Mouse (Mus musculus): ENCODE results near the gene Slc44a4. TPM values are rescaled to one million over a fixed set of nuclear protein-coding genes. Genes with fewer than 3 reads are reported as not detected.
"Not testable (repeated sequence)": the region's sequence is repeated elsewhere in the genome, so short reads cannot be mapped to it uniquely, and the experiment has no call there.

The Slc44a4 gene
- polyA plus RNA-seq, 1 experiment from 2014 or later: not detected

GRCm38 (mm10) chr17:34901948-34902347, 12.3 kb upstream of the Slc44a4 start:
- not testable (repeated sequence) for H3K9me3 ChIP-seq; H3K4me2 ChIP-seq (replicated peaks); H3K27ac ChIP-seq; H3K9ac ChIP-seq; H3K4me3 ChIP-seq; H3K27me3 ChIP-seq; ATAC-seq (ENCODE audit: low FRiP score, low read depth)
- Histone ChIP-seq H3K4me1 (peaks cover 20% of the 10 kb centered on the region), H3K36me3 (peaks cover 58% of the 10 kb centered on the region)
- 84% methylated on average over 10 of the region's 10 CpGs for WGBS

GRCm38 (mm10) chr17:34902895-34903294, 11.4 kb upstream of the Slc44a4 start:
- H3K36me3 ChIP-seq: peaks cover 67% of the 10 kb centered on the region
- WGBS: 95% methylated on average over 9 of the region's 9 CpGs

GRCm38 (mm10) chr17:34910982-34911381, 3.3 kb upstream of the Slc44a4 start:
- Histone ChIP-seq H3K27me3 (no peaks in the 10 kb centered on the region), H3K4me1 (peaks cover 17% of the 10 kb centered on the region), H3K9ac (no peak overlapping the region), H3K27ac (no peak overlapping the region), H3K9me3 (no peaks in the 10 kb centered on the region), H3K36me3 (peaks cover 82% of the 10 kb centered on the region), H3K4me2 (replicated peaks) (no peak overlapping the region), H3K4me3 (no peak overlapping the region)
- ATAC-seq (ENCODE audit: low FRiP score, low read depth): no peak
- WGBS: 90% methylated on average over 10 of the region's 10 CpGs

More at GRCm38 (mm10) chr17:34902895-34903294, 11.4 kb upstream of the Slc44a4 start:
- Histone ChIP-seq H3K9me3 (no peaks in the 10 kb centered on the region), H3K4me3 (no peak overlapping the region), H3K27ac (no peak overlapping the region), H3K9ac (no peak overlapping the region), H3K27me3 (no peaks in the 10 kb centered on the region), H3K4me2 (replicated peaks) (no peak overlapping the region), H3K4me1 (peaks cover 13% of the 10 kb centered on the region)
- ATAC-seq (ENCODE audit: low FRiP score, low read depth): no peak

DNA sequence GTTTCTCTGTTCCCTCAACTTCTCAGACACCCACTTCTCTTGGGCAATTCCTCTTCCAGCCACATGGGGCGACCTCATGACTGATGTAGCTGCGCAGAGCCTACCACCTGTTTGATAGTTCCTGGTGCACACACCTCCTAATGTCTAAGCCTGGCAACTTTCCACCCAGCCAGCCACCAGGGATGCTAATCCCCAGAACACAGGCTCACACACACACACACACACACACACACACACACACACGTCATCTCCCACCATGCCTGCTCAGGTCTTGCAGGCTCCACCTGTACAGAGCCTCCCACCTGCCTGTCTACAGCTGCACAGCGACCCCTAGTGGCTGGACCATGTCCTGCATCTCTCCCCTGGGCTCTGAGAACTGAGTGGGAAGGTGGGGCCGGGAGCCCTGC, 2.3 kb upstream of the Slc44a4 start:
- Histone ChIP-seq H3K4me2 (replicated peaks) (no peak overlapping the region), H3K9me3 (no peaks in the 10 kb centered on the region), H3K27me3 (no peaks in the 10 kb centered on the region), H3K9ac (no peak overlapping the region), H3K4me3 (no peak overlapping the region), H3K4me1 (peaks cover 17% of the 10 kb centered on the region), H3K36me3 (peaks cover 73% of the 10 kb centered on the region), H3K27ac (no peak overlapping the region)
- peak; percentile 60; the same call in 1 of the 2 replicates for ATAC-seq (ENCODE audit: low FRiP score, low read depth)
- WGBS: 46% methylated on average over 5 of the region's 5 CpGs

- no peaks in the 10 kb centered on the region for H3K9me3 ChIP-seq
- H3K27ac ChIP-seq: no peak overlapping the region
Measured at GRCm38 (mm10) chr17:34915410-34915831, 1.2 kb downstream of the Slc44a4 start.

DNA sequence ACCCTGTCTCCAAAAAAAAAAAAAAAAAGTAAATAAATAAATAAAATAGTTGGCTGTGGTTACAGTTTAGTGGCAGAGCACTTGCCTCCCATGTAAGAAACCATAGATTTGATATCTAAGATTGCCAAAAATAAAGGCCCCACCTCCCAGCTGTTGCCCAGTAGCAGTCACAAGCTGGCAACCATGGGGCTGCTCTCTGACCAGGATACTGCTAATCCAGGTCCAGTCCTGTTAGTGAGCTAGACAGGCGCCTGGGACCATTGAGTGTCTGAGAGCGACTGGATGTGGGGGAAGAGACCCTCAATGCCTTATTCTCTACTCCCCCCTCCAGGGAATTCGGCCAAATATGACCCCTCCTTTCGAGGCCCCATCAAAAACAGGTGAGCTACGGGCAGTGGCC, 2.0 kb downstream of the Slc44a4 start:
- H3K4me1 ChIP-seq: peaks cover 17% of the 10 kb centered on the region
- H3K36me3 ChIP-seq: peaks cover 29% of the 10 kb centered on the region
- H3K4me3 ChIP-seq: no peak overlapping the region
- no peak overlapping the region for H3K27ac ChIP-seq
- no peak overlapping the region for H3K9ac ChIP-seq
- WGBS: 82% methylated on average over 5 of the region's 5 CpGs
- H3K27me3 ChIP-seq: no peaks in the 10 kb centered on the region
- no peak for ATAC-seq (ENCODE audit: low FRiP score, low read depth)
- H3K4me2 ChIP-seq (replicated peaks): no peak overlapping the region
- H3K9me3 ChIP-seq: no peaks in the 10 kb centered on the region

More at GRCm38 (mm10) chr17:34915410-34915831, 1.2 kb downstream of the Slc44a4 start:
- no peak overlapping the region for H3K4me2 ChIP-seq (replicated peaks)
- peaks cover 38% of the 10 kb centered on the region for H3K36me3 ChIP-seq
- WGBS: 14% methylated on average over 11 of the region's 11 CpGs
- ATAC-seq (ENCODE audit: low FRiP score, low read depth): peak; percentile 48; the same call in 1 of the 2 replicates
- H3K4me1 ChIP-seq: peaks cover 17% of the 10 kb centered on the region
- peak overlapping the region; percentile 39; the same call in 1 of the 2 replicates for H3K9ac ChIP-seq
- no peak overlapping the region for H3K4me3 ChIP-seq
- no peaks in the 10 kb centered on the region for H3K27me3 ChIP-seq

DNA sequence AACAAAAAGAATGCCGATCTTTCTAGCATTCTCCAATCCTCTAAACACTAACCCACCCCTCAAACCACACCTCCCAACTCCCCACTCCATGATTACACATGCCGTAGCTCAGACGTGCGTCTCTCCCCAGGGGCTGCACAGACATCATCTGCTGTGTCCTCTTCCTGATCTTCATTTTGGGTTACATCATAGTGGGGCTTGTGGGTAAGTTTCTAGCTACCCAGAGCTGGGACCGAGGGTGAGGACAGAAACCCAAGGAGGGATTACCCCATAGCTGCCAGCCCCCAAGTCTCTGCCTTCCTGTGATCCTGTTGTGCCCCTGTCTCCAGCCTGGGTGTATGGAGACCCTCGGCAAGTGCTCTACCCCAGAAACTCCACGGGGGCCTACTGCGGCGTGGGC, 2.9 kb downstream of the Slc44a4 start:
- ATAC-seq (ENCODE audit: low FRiP score, low read depth): no peak
- WGBS: 80% methylated on average over 9 of the region's 9 CpGs
- Histone ChIP-seq H3K4me2 (replicated peaks) (no peak overlapping the region), H3K9me3 (no peaks in the 10 kb centered on the region), H3K9ac (no peak overlapping the region), H3K36me3 (peaks cover 20% of the 10 kb centered on the region), H3K4me1 (peaks cover 17% of the 10 kb centered on the region), H3K27me3 (no peaks in the 10 kb centered on the region), H3K27ac (no peak overlapping the region), H3K4me3 (no peak overlapping the region)

DNA sequence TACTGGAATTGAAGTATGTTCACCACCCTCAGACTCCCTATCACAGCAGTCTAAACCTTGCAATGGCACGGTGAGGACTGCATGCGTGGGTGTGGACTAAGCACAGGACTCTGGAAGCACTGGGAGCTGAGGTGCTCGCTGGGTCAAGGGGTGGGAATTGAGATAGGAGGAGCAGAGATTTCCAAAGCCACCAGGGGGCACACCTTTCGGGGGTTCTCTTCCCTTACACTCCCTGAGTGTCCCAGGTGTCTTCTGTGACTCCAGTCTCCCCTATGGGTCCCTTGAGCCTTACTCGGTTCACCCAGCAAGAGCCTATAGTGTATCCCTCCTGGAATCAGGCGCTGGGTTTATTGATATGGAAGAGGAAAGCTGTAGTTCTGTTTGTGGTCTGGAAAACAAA, 8.7 kb downstream of the Slc44a4 start:
- Histone ChIP-seq H3K36me3 (no peaks in the 10 kb centered on the region), H3K27me3 (no peaks in the 10 kb centered on the region), H3K9me3 (no peaks in the 10 kb centered on the region), H3K27ac (no peak overlapping the region), H3K9ac (no peak overlapping the region), H3K4me3 (no peak overlapping the region), H3K4me2 (replicated peaks) (no peak overlapping the region), H3K4me1 (no peaks in the 10 kb centered on the region)
- ATAC-seq (ENCODE audit: low FRiP score, low read depth): no peak
- 46% methylated on average over 6 of the region's 6 CpGs for WGBS

GRCm38 (mm10) chr17:34924258-34924657, 10.0 kb downstream of the Slc44a4 start:
- ATAC-seq (ENCODE audit: low FRiP score, low read depth): no peak
- H3K4me1 ChIP-seq: no peaks in the 10 kb centered on the region
- H3K9ac ChIP-seq: no peak overlapping the region
- 67% methylated on average over 4 of the region's 5 CpGs for WGBS
- no peak overlapping the region for H3K4me3 ChIP-seq
- no peaks in the 10 kb centered on the region for H3K27me3 ChIP-seq
- no peaks in the 10 kb centered on the region for H3K36me3 ChIP-seq
- no peak overlapping the region for H3K27ac ChIP-seq
- no peaks in the 10 kb centered on the region for H3K9me3 ChIP-seq
- H3K4me2 ChIP-seq (replicated peaks): no peak overlapping the region

GRCm38 (mm10) chr17:34927306-34928019, 13.2 kb downstream of the Slc44a4 start:
- no peak for ATAC-seq (ENCODE audit: low FRiP score, low read depth)
- Histone ChIP-seq H3K9ac (no peak overlapping the region), H3K4me3 (no peak overlapping the region), H3K4me1 (peaks cover 10% of the 10 kb centered on the region), H3K27ac (no peak overlapping the region), H3K36me3 (no peaks in the 10 kb centered on the region), H3K27me3 (no peaks in the 10 kb centered on the region), H3K4me2 (replicated peaks) (no peak overlapping the region), H3K9me3 (no peaks in the 10 kb centered on the region)
- 84% methylated on average over 18 of the region's 18 CpGs for WGBS

- Histone ChIP-seq H3K27me3 (no peaks in the 10 kb centered on the region), H3K9me3 (no peaks in the 10 kb centered on the region), H3K4me2 (replicated peaks) (no peak overlapping the region), H3K4me3 (no peak overlapping the region), H3K36me3 (peaks cover 3% of the 10 kb centered on the region; the same call in 1 of the 2 replicates), H3K27ac (no peak overlapping the region), H3K9ac (no peak overlapping the region), H3K4me1 (peaks cover 11% of the 10 kb centered on the region)
- no peak for ATAC-seq (ENCODE audit: low FRiP score, low read depth)
- WGBS: 68% methylated on average over 4 of the region's 4 CpGs
Measured at GRCm38 (mm10) chr17:34928841-34929240, 14.6 kb downstream of the Slc44a4 start.

DNA sequence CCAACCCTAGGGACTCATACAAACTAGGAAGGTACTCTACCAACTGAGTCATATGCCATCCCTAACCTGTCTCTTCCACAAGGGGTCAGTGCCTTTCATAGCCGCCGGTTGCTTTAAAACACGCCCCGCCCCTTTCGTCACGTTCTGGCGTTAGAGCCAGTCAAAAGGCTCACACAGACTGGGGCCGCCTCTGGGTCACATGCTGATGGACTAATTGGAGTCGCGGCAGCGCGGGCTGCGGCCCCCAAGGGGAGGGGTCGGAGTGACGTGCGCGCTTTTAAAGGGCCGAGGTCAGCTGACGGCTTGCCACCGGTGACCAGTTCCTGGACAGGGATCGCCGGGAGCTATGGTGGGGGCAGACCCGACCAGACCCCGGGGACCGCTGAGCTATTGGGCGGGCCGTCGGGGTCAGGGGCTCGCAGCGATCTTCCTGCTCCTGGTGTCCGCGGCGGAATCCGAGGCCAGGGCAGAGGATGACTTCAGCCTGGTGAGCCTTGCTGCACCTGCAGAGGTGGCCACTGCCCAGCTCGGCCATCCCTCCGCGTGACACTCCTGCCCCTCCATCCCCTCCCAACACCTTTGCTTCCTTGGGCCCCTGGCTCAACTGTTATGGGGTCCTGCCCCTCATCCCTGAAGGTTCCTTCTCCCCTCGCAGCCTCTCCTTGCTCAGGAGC, 16.9 kb downstream of the Slc44a4 start, which contains the start of gene Neu1:
Gene Neu1, plus strand, starts transcription at position 193 of the 674 bp plus-strand sequence.
- under 1% methylated on average over 38 of the region's 38 CpGs for WGBS
- no peaks in the 10 kb centered on the region for H3K27me3 ChIP-seq
- H3K36me3 ChIP-seq: peaks cover 18% of the 10 kb centered on the region
- no peaks in the 10 kb centered on the region for H3K9me3 ChIP-seq
- peaks cover 11% of the 10 kb centered on the region for H3K4me1 ChIP-seq
- no peak within 1 kb of the TSS for H3K27ac ChIP-seq
- peak within 1 kb of the TSS; percentile 77 for H3K4me3 ChIP-seq
- peak within 1 kb of the TSS; percentile 84 for H3K9ac ChIP-seq
- H3K4me2 ChIP-seq (replicated peaks): peak within 1 kb of the TSS; percentile 99
- ATAC-seq (ENCODE audit: low FRiP score, low read depth): peak; percentile 97

Data from limb, embryonic 13.5 days (tissue).